ENCODE assay signal across 19 mouse cellular contexts in genomic region chr11:5272066-5272360, GRCm38 (mm10). TPM values are rescaled to one million over a fixed set of nuclear protein-coding genes. Genes with fewer than 3 reads are reported as not detected.
A peak's percentile ranks its signal among the peaks of the same experiment; 100 is the strongest.
DNase-seq lines count a peak whose midpoint lies in the region; ATAC-seq and TF ChIP-seq lines count a peak whose summit lies in the region.
"Had no signal": no experiment of that assay in that cellular context is flagged by ENCODE, and none has a peak within 500 bp of the region (broad histone marks: within the 10 kb centered on the region; RNA-seq: fewer than 3 reads in every experiment).

No protein-coding gene starts in this region.

- H3K4me3 ChIP-seq in embryonic facial prominence, embryonic 13.5 days: no peak overlapping the region
- H3K4me3 ChIP-seq in embryonic facial prominence, embryonic 10.5 days: no peak overlapping the region
- no peak overlapping the region for H3K4me3 ChIP-seq in hindbrain, embryonic 12.5 days
- no peak overlapping the region for H3K4me3 ChIP-seq in hindbrain, embryonic 11.5 days (ENCODE audit: low read depth, low read length)
- no peak overlapping the region for H3K4me3 ChIP-seq in forebrain, embryonic 14.5 days (ENCODE audit: low read depth, low read length)
- H3K4me3 ChIP-seq in myocyte: no peak overlapping the region
- no peak overlapping the region for H3K4me3 ChIP-seq in stomach, postnatal 0 days (ENCODE audit: low read depth, low read length)
- H3K4me3 ChIP-seq: erythroblast, embryonic 14.5 days; limb, embryonic 13.5 days; stomach, embryonic 15.5 days had no signal

- 0 out of 2 replicates have a peak overlapping the region, but pooled peaks have one; percentile 24 for H3K4me2 ChIP-seq in embryonic facial prominence, embryonic 13.5 days
- H3K4me2 ChIP-seq in hindbrain, embryonic 12.5 days (replicated peaks): no peak overlapping the region
- H3K4me2 ChIP-seq in hindbrain, embryonic 11.5 days (replicated peaks; ENCODE audit: low read depth, low read length): no peak overlapping the region
- no peak overlapping the region for H3K4me2 ChIP-seq in forebrain, embryonic 14.5 days (ENCODE audit: low read length)
- peak overlapping the region; percentile 70 for H3K4me2 ChIP-seq in myocyte (ENCODE audit: low read depth)
- H3K4me2 ChIP-seq in stomach, postnatal 0 days (replicated peaks; ENCODE audit: low read depth): no peak overlapping the region
- H3K4me2 ChIP-seq: limb, embryonic 13.5 days; stomach, embryonic 15.5 days had no signal

- H3K9ac ChIP-seq in embryonic facial prominence, embryonic 13.5 days: no peak overlapping the region
- H3K9ac ChIP-seq in hindbrain, embryonic 12.5 days: no peak overlapping the region
- H3K9ac ChIP-seq in hindbrain, embryonic 11.5 days (ENCODE audit: low read depth, low read length): no peak overlapping the region
- no peak overlapping the region; the same call in 1 of the 2 replicates for H3K9ac ChIP-seq in forebrain, embryonic 14.5 days (ENCODE audit: low read length)
- no peak overlapping the region for H3K9ac ChIP-seq in stomach, postnatal 0 days (ENCODE audit: low read length)
- H3K9ac ChIP-seq: limb, embryonic 13.5 days; stomach, embryonic 15.5 days had no signal

- ATAC-seq in embryonic facial prominence, embryonic 13.5 days (ENCODE audit: insufficient number of reproducible peaks, insufficient read depth, low FRiP score, low TSS enrichment, low read depth): no peak
- ATAC-seq in hindbrain, embryonic 12.5 days (ENCODE audit: low FRiP score): no peak
- no peak for ATAC-seq in hindbrain, embryonic 11.5 days (ENCODE audit: low FRiP score)
- ATAC-seq in forebrain, embryonic 14.5 days: no peak
- no peak for ATAC-seq in stomach, postnatal 0 days (ENCODE audit: low FRiP score, low TSS enrichment)

- no peak for TF ChIP-seq POLR2A in myocyte (IDR thresholded peaks at IDR 0.05; ENCODE audit: insufficient read length, low read depth)

- WGBS in embryonic facial prominence, embryonic 13.5 days: 40% methylated on average over 4 of the region's 4 CpGs
- 76% methylated on average over 4 of the region's 4 CpGs for WGBS in embryonic facial prominence, embryonic 10.5 days
- 73% methylated on average over 4 of the region's 4 CpGs for WGBS in hindbrain, embryonic 12.5 days
- WGBS in hindbrain, embryonic 11.5 days: 72% methylated on average over 4 of the region's 4 CpGs
- 44% methylated on average over 4 of the region's 4 CpGs for WGBS in forebrain, embryonic 14.5 days
- WGBS in stomach, postnatal 0 days: 54% methylated on average over 4 of the region's 4 CpGs

- H3K36me3 ChIP-seq in embryonic facial prominence, embryonic 13.5 days: no peaks in the 10 kb centered on the region
- 0 out of 2 replicates have a peak, but pooled peaks cover 4% of the 10 kb centered on the region for H3K36me3 ChIP-seq in embryonic facial prominence, embryonic 10.5 days (replicated peaks)
- H3K36me3 ChIP-seq in hindbrain, embryonic 12.5 days: no peaks in the 10 kb centered on the region
- no peaks in the 10 kb centered on the region for H3K36me3 ChIP-seq in hindbrain, embryonic 11.5 days (ENCODE audit: control insufficient read depth, insufficient read depth, low read length)
- H3K36me3 ChIP-seq in forebrain, embryonic 14.5 days (ENCODE audit: control insufficient read depth, insufficient read depth, low read length): no peaks in the 10 kb centered on the region
- no peaks in the 10 kb centered on the region for H3K36me3 ChIP-seq in myocyte (ENCODE audit: control insufficient read depth, insufficient read depth)
- H3K36me3 ChIP-seq in stomach, postnatal 0 days (ENCODE audit: control insufficient read depth, insufficient read depth, low read length): no peaks in the 10 kb centered on the region
- H3K36me3 ChIP-seq: stomach, embryonic 15.5 days had no signal

- no peaks in the 10 kb centered on the region for H3K79me2 ChIP-seq in myocyte (ENCODE audit: control insufficient read depth, insufficient read depth)

- no peaks in the 10 kb centered on the region for H3K9me3 ChIP-seq in embryonic facial prominence, embryonic 13.5 days
- H3K9me3 ChIP-seq in embryonic facial prominence, embryonic 10.5 days: no peaks in the 10 kb centered on the region
- no peaks in the 10 kb centered on the region for H3K9me3 ChIP-seq in hindbrain, embryonic 12.5 days (replicated peaks)
- no peaks in the 10 kb centered on the region for H3K9me3 ChIP-seq in hindbrain, embryonic 11.5 days (ENCODE audit: control insufficient read depth, low read length)
- no peaks in the 10 kb centered on the region for H3K9me3 ChIP-seq in forebrain, embryonic 14.5 days (replicated peaks; ENCODE audit: control insufficient read depth, low read length)
- H3K9me3 ChIP-seq in stomach, postnatal 0 days (ENCODE audit: control insufficient read depth, low read length): no peaks in the 10 kb centered on the region
- H3K9me3 ChIP-seq: limb, embryonic 13.5 days; stomach, embryonic 15.5 days had no signal

- TF ChIP-seq CTCF in stomach, postnatal 0 days (IDR thresholded peaks at IDR 0.05; ENCODE audit: low read depth): no peak

- H3K27me3 ChIP-seq in embryonic facial prominence, embryonic 13.5 days: no peaks in the 10 kb centered on the region
- no peaks in the 10 kb centered on the region for H3K27me3 ChIP-seq in embryonic facial prominence, embryonic 10.5 days (replicated peaks; ENCODE audit: low read depth, poor library complexity, severe bottlenecking)
- H3K27me3 ChIP-seq in hindbrain, embryonic 12.5 days: no peaks in the 10 kb centered on the region
- H3K27me3 ChIP-seq in hindbrain, embryonic 11.5 days (ENCODE audit: control insufficient read depth, insufficient read depth, low read length): no peaks in the 10 kb centered on the region
- H3K27me3 ChIP-seq in forebrain, embryonic 14.5 days (replicated peaks; ENCODE audit: control insufficient read depth, insufficient read depth, low read length): no peaks in the 10 kb centered on the region
- H3K27me3 ChIP-seq in myocyte (ENCODE audit: control insufficient read depth, insufficient read depth, insufficient read length): no peaks in the 10 kb centered on the region
- H3K27me3 ChIP-seq in stomach, postnatal 0 days (ENCODE audit: control insufficient read depth, insufficient read depth, low read length): no peaks in the 10 kb centered on the region
- H3K27me3 ChIP-seq: limb, embryonic 13.5 days; stomach, embryonic 15.5 days had no signal

- H3K27ac ChIP-seq in embryonic facial prominence, embryonic 13.5 days: peak overlapping the region; percentile 69
- no peak overlapping the region for H3K27ac ChIP-seq in embryonic facial prominence, embryonic 10.5 days (replicated peaks)
- 0 out of 2 replicates have a peak overlapping the region, but pooled peaks have one; percentile 1 for H3K27ac ChIP-seq in hindbrain, embryonic 12.5 days
- H3K27ac ChIP-seq in hindbrain, embryonic 11.5 days (ENCODE audit: low read depth, low read length): no peak overlapping the region
- no peak overlapping the region for H3K27ac ChIP-seq in forebrain, embryonic 14.5 days (ENCODE audit: low read depth, low read length)
- no peak overlapping the region for H3K27ac ChIP-seq in stomach, postnatal 0 days (replicated peaks)
- H3K27ac ChIP-seq: limb, embryonic 13.5 days; stomach, embryonic 15.5 days had no signal

- no peak overlapping the region for H3ac ChIP-seq in myocyte (ENCODE audit: control insufficient read depth, insufficient read length)

- no peak for DNase-seq in embryonic facial prominence, embryonic 10.5 days (ENCODE audit: low spot score)
- DNase-seq in hindbrain, embryonic 11.5 days (ENCODE audit: low spot score): no peak
- peak; percentile 27 for DNase-seq in forebrain, embryonic 14.5 days (ENCODE audit: low spot score)
- DNase-seq in testis, postnatal 14 days (ENCODE audit: low spot score): no peak
- DNase-seq in stomach, postnatal 0 days (ENCODE audit: low spot score): no peak
- DNase-seq: adrenal gland, postnatal 14 days; cerebellum, adult 9-11 months; gastrocnemius, postnatal 10 days; kidney, adult 2 months; lung, postnatal 14 days; right cerebral cortex, adult 18-20 months; spleen, adult 18-20 months; thymus, postnatal 4 days had no signal

- TF ChIP-seq EP300 in stomach, postnatal 0 days (optimal IDR thresholded peaks at IDR 0.05): no peak

- peaks cover 20% of the 10 kb centered on the region for H3K4me1 ChIP-seq in embryonic facial prominence, embryonic 13.5 days
- H3K4me1 ChIP-seq in embryonic facial prominence, embryonic 10.5 days: peaks cover 20% of the 10 kb centered on the region
- 0 out of 2 replicates have a peak, but pooled peaks cover 7% of the 10 kb centered on the region for H3K4me1 ChIP-seq in hindbrain, embryonic 12.5 days
- no peaks in the 10 kb centered on the region for H3K4me1 ChIP-seq in hindbrain, embryonic 11.5 days (replicated peaks; ENCODE audit: control insufficient read depth, insufficient read depth, low read length)
- peaks cover 9% of the 10 kb centered on the region; the same call in 1 of the 2 replicates for H3K4me1 ChIP-seq in forebrain, embryonic 14.5 days (ENCODE audit: control insufficient read depth, insufficient read depth, low read length)
- no peaks in the 10 kb centered on the region for H3K4me1 ChIP-seq in stomach, postnatal 0 days (replicated peaks; ENCODE audit: control insufficient read depth, insufficient read depth)

TF ChIP-seq in myocyte, 11 proteins besides CTCF, POLR2A, EP300 and RAD21:
- TF ChIP-seq CEBPB (IDR thresholded peaks at IDR 0.05; ENCODE audit: insufficient read depth, poor library complexity, severe bottlenecking): 0 out of 2 replicates have a peak, but pooled peaks have one; percentile 42
- TF ChIP-seq E2F4 (IDR thresholded peaks at IDR 0.05; ENCODE audit: insufficient read depth): no peak
TF ChIP-seq in myocyte: peak in this region for 1.

RNA-seq across cellular contexts. Expression of gene Kremen1, which starts 10.7 kb away (rescaled TPM):
- 23.8 and 25.1 TPM in 2 replicates for polyA plus RNA-seq in embryonic facial prominence, embryonic 13.5 days (2015; fragmentation: Nextera tagmentation; extraction: Ambion mirVana)
- polyA plus RNA-seq in embryonic facial prominence, embryonic 10.5 days (2016; fragmentation: Nextera tagmentation; extraction: Ambion mirVana): 16.5 and 17.3 TPM in 2 replicates
- 17.8 and 18.1 TPM in 2 replicates for polyA plus RNA-seq in hindbrain, embryonic 12.5 days (2016; fragmentation: Nextera tagmentation; extraction: Ambion mirVana)
- 6.6 and 6.7 TPM in 2 replicates for polyA plus RNA-seq in hindbrain, embryonic 11.5 days (2014; fragmentation: Nextera tagmentation; extraction: Ambion mirVana)
- polyA plus RNA-seq in forebrain, embryonic 14.5 days (2014; fragmentation: Nextera tagmentation; extraction: Ambion mirVana): 2.6 and 3.3 TPM in 2 replicates
- 79.3 TPM for polyA plus RNA-seq in myocyte (2012; fragmentation: generic; extraction: Trizol)
- 12.7 and 13.4 TPM in 2 replicates for polyA plus RNA-seq in stomach, postnatal 0 days (2015; fragmentation: Nextera tagmentation; extraction: Ambion mirVana)

Comparison
In these comparisons a context has a peak if more than half of its experiments do, and no peak if none do; other contexts are left out.
1. H3K27ac ChIP-seq: peak in embryonic facial prominence, embryonic 13.5 days (single experiment) and hindbrain, embryonic 12.5 days (single experiment); none in embryonic facial prominence, embryonic 10.5 days (single experiment), hindbrain, embryonic 11.5 days (single experiment), forebrain, embryonic 14.5 days (single experiment) and stomach, postnatal 0 days (single experiment).
2. H3K4me2 ChIP-seq: peak in embryonic facial prominence, embryonic 13.5 days (single experiment) and myocyte (single experiment); none in hindbrain, embryonic 12.5 days (single experiment), hindbrain, embryonic 11.5 days (single experiment), forebrain, embryonic 14.5 days (single experiment) and stomach, postnatal 0 days (single experiment).